Mouse (Mus musculus) ovary, postnatal 14 days (tissue): ENCODE results near the gene Col4a2.

Experiments
- DNase-seq: peaks from one replicate; pipeline ENCODE4 v3.0.0; 2022; ENCODE audit warnings: low spot score

The Col4a2 gene

DNA sequence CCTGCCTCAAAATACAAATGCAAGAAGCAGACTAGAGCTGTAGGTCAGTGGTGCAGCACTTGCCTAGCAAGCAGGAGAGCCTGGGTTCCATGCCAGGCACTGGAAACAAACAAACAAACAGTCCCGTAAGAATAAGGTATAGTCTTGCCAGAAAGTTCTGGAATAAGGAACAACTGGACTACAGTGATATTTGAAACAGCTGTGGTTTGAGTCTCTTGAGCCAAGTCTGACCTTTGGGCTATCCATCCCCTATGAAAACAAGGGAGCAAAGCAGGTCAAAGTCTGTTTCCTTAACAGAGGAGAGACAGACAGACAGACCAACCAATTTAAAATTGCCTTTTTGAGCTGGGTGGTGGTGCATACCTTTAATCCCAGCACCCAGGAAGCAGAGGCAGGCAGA is 11.1 kb downstream of the Col4a2 start:
- DNase-seq = no peak

GRCm38 (mm10) chr8:11324801-11325395 is 12.3 kb downstream of the Col4a2 start:
- DNase-seq = no peak

DNA sequence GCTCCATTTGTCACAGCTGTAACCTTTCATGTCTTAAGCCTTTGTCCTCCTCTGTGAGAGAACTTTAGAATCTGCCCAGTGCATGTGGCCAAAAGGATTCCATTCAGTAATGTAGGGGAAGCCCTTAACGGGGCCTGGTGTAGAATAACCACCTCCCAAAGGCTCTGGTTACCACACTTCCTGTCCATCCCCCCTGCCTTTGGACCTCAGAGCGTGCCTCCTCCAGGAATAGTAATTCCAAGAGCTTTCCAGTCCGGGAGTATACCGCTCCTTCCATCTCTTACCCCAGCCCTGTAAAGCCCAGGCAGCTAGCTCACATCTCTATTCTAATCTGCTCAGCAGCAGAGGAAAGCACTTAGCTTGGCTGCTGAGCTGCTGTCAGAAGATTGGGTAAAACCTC is 14.7 kb downstream of the Col4a2 start:
- DNase-seq = no peak

DNA sequence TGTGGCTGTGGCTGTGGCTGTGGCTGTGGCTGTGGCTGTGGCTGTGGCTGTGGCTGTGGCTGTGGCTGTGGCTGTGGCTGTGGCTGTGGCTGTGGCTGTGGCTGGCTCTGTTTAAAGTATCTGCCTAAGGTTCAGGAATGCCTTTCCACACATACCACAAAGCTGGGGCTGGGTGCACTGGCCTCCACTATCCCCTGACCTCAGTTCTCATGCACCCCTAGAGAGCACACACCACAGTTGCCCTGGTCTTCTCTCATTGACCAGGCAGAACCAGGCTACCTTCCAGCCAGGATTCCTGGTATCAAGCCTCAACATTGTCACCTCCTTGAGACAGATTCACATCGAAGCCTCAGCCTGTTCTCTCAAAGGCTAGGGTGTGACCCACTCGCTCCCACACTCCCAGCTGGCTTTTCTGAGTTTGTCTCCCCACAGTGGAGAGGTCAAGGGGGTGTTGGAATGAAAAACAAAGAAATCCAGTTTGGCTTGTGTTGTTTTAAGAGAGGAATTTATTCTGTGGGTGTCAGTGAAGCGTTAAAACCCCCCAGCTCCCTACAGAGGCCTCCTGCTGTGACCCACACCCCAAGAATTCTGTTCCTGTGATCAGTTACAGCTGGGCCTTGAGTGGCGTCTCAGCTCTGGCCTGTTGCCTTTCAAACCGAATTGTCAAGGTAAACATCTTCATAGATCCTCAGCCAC is 15.3 kb downstream of the Col4a2 start:
- no peak for DNase-seq

DNA sequence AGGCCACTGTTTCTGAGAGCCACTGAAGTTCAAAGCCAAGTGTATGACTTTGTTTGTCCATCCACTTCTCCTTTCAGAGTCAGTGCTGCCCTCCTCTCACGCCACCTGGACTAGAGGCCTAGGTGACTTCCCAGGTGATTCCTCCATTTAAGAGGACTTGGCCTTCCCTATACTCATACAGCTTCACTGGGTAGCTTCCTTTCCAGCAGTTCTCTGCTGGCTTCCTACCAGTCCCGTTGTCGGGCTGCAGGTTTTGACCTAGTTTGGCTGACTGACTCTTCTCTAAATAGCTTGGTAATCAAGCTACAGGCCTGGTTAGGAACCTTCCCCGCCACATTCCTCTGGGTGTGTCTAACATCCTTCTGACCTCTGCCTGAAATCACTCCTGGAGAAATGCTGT is 19.0 kb downstream of the Col4a2 start:
- no peak for DNase-seq

- DNase-seq = no peak
These were observed 21.1 kb downstream of the Col4a2 start for GRCm38 (mm10) chr8:11333746-11334145.

DNA sequence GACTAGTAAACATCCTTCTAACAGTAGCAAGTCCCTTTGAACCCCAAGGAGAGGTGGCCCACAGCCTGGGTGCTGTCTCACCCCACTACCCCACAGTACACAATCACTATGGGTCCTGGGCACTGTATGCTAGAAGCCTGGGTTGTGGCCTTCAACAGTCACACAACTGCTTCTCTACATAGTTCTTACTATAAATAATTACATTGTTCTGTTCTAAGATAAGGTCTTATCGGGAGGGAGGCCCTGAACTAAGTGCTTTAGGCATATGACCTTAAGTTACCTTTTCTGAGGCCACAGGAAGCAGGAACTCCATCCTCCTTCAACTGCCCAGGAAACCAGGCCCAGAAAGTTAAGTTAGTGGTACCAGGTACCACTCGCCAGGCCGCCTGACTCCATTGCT is 21.9 kb downstream of the Col4a2 start:
- no peak for DNase-seq

- no peak for DNase-seq
These were observed 22.6 kb downstream of the Col4a2 start for GRCm38 (mm10) chr8:11335238-11335637.

GRCm38 (mm10) chr8:11336346-11336745 is 23.7 kb downstream of the Col4a2 start:
- DNase-seq = no peak

DNA sequence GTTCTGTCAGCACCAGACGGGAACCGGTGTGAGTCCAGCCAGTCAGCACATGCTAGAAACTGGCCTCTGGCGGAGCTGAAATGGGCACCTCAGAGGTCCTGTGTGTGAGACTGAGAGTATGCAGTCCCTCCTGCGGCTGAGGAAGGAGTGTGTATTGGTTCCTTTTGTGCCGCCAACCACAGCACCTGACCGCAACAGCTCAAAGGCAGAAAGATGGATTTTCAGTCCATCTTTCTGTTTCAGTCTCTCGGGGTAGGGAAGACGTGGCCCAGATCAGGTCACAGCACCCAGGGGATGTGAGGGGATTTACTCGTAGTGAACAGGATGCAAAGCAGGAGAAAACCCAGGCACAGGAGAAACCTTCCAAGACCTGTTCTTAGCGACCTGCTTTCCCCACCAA is 25.0 kb downstream of the Col4a2 start:
- no peak for DNase-seq

GRCm38 (mm10) chr8:11338507-11338906 is 25.9 kb downstream of the Col4a2 start:
- DNase-seq = no peak

- no peak for DNase-seq
These were observed 27.9 kb downstream of the Col4a2 start for GRCm38 (mm10) chr8:11340310-11341110.

- no peak for DNase-seq
These were observed 28.5 kb downstream of the Col4a2 start for GRCm38 (mm10) chr8:11341111-11341566.

DNA sequence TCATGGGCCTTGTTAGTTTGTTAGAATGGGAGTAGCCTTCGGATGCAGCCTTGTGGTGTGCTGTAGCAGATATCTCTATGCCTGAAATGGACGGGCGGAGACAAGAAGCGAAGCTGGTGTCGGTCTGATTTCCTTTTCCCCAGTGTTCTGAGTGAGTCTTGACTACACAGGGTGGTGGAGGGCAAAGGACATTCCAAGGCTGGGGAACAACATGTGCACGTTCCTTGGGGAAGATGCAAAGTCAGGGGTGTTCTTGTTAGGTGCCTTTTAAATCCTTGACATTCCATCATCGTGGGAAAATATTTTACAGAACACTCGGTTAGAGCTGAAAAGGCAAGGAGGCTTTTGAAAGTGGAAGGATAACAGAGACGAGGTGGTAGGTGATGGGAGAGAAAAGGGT is 31.9 kb downstream of the Col4a2 start:
- no peak for DNase-seq

- DNase-seq = no peak
These were observed 33.6 kb downstream of the Col4a2 start for GRCm38 (mm10) chr8:11346225-11346624.

DNA sequence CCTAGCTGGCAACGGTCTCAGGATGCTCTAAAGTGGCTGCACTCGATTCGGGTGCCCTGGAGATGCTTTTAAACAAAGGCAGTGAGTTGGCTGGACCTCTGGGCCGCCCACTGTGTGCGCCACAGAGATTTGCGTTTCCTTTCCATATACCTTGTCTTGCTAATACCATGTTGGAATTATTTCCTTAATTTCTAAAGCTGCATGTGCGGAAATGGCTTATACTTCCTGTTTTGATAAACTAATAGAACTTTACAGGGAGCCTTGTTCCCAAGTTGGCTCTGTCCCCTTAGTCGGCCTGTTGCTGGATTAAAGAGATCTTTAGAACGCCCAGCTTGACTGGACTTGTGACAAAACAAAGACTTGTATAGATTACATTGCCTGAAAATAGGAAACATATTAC is 35.1 kb downstream of the Col4a2 start:
- no peak for DNase-seq

DNA sequence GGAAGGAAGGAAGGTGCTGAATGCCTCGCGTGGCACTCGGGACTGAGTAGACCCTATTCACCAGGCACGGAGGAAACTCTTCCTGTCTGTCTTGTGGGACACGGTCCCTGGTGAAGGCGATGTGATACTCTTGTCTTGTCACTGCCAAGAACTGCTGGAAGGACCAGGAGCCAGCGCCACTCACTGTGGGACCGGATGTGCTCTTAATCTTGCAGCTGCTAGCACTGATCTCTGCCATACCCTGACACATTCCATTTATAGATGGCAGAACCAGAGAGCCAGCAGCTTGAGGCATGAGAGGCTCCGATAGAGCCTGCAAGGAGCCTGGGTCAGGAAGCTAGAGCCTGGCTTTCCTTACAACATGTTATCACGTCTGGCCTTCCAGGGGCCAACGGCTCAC is 36.0 kb downstream of the Col4a2 start:
- no peak for DNase-seq

- DNase-seq = no peak
These were observed 38.8 kb downstream of the Col4a2 start for GRCm38 (mm10) chr8:11351355-11351754.

GRCm38 (mm10) chr8:11352514-11352913 is 39.9 kb downstream of the Col4a2 start:
- DNase-seq = no peak

DNA sequence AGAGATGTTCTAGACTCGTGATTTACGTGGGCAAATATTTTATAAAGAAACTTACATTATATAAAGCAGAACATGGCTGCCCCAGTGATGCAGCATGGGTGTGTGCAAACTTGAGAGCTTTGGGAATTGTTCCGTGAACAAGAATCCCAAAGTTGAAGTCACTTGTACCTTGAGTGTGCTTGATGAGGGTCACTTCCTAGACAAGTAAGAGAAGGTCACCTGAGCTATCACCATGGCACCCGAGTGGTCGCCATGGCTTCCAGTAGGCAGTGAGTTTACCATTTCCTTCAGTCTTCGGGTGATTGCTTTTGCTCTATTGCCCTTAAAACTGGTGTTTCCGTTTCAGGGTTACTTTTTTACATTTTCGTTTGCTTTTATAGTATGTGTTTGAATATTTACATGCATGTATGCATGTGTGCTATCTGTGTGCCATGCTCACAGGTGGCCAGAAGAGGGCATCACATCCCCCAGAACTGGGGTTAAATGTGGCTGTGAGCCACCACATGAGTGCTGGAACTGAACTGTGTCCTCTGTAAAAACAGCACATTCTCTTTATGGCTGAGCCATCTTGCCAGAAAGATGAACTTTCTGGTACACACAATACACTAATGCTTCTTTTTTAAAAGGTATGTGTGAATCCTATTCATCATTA is 42.3 kb downstream of the Col4a2 start:
- DNase-seq = no peak

- DNase-seq = no peak
These were observed 43.3 kb downstream of the Col4a2 start for GRCm38 (mm10) chr8:11355900-11356299.

- DNase-seq = no peak
These were observed 44.2 kb downstream of the Col4a2 start for GRCm38 (mm10) chr8:11356776-11357175.
